Mouse (Mus musculus) embryonic facial prominence, embryonic 12.5 days (tissue): ENCODE measurements around the gene Pknox2. TPM values are rescaled to one million over a fixed set of nuclear protein-coding genes. Genes with fewer than 3 reads are reported as not detected.

Experiments used
- ATAC-seq: fragments of 200-750 bp; cut with Nextera tagmentation; 2 replicates; pipeline ENCODE4 v1.8.0; 2017; ENCODE audit not compliant: insufficient number of reproducible peaks, insufficient read depth, low FRiP score, low TSS enrichment
- H3K27ac ChIP-seq: fragments of 300-500 bp; sonication (generic); 2 replicates; pipeline ENCODE4 v1.5.1; 2016; ENCODE audit warnings: mild to moderate bottlenecking
- H3K27me3 ChIP-seq: fragments of 300-500 bp; sonication (generic); 2 replicates; pipeline ENCODE4 v1.6.1; 2016; ENCODE audit warnings: mild to moderate bottlenecking, moderate library complexity
- H3K36me3 ChIP-seq: fragments of 300-500 bp; sonication (generic); 2 replicates; pipeline ENCODE4 v1.6.1; 2016; ENCODE audit warnings: mild to moderate bottlenecking
- H3K4me1 ChIP-seq: fragments of 300-500 bp; sonication (generic); 2 replicates; pipeline ENCODE4 v1.6.1; 2016
- H3K4me2 ChIP-seq: fragments of 300-500 bp; sonication (generic); replicated peaks from 2 replicates; pipeline ENCODE4 v1.6.1; 2016; ENCODE audit warnings: mild to moderate bottlenecking, moderate library complexity
- H3K4me3 ChIP-seq: fragments of 300-500 bp; sonication (generic); 2 replicates; pipeline ENCODE4 v1.5.1; 2016; ENCODE audit warnings: mild to moderate bottlenecking
- H3K9ac ChIP-seq: fragments of 300-500 bp; sonication (generic); 2 replicates; pipeline ENCODE4 v1.6.1; 2016; ENCODE audit warnings: mild to moderate bottlenecking, moderate library complexity
- H3K9me3 ChIP-seq: fragments of 300-500 bp; sonication (generic); 2 replicates; pipeline ENCODE4 v1.6.1; 2016; ENCODE audit warnings: mild to moderate bottlenecking, moderate library complexity
- WGBS: fragments of 180-500 bp; shearing (Covaris S2); methylation state at CpG from one replicate; pipeline ENCODE4 v1.1.7; 2016; 5-methylcytosine and 5-hydroxymethylcytosine counted together
- polyA plus RNA-seq: library from polyadenylated mRNA; unstranded; fragments of >200 nt; fragmentation: Nextera tagmentation; extraction: Ambion mirVana; gene quantifications from 2 replicates; pipeline ENCODE4 v1.2.1, GENCODE M21; 2016

The Pknox2 gene
- polyA plus RNA-seq, 1 experiment from 2014 or later = 20.8 TPM

GRCm38 (mm10) chr9:37013565-37013964, 133.6 kb downstream of the Pknox2 start:
- no peaks in the 10 kb centered on the region for H3K9me3 ChIP-seq
- no peaks in the 10 kb centered on the region for H3K27me3 ChIP-seq
- H3K27ac ChIP-seq = peak overlapping the region; percentile 30; the same call in 1 of the 2 replicates
- no peak overlapping the region for H3K4me3 ChIP-seq
- 0 out of 2 replicates have a peak overlapping the region, but pooled peaks have one; percentile 8 for H3K4me2 ChIP-seq
- peaks cover 26% of the 10 kb centered on the region for H3K4me1 ChIP-seq
- H3K36me3 ChIP-seq = no peaks in the 10 kb centered on the region
- ATAC-seq = peak; percentile 65
- H3K9ac ChIP-seq = no peak overlapping the region
- WGBS = 16% methylated on average over 8 of the region's 8 CpGs

GRCm38 (mm10) chr9:37008090-37008489, 139.1 kb downstream of the Pknox2 start:
- 56% methylated on average over 5 of the region's 5 CpGs for WGBS
- no peaks in the 10 kb centered on the region for H3K9me3 ChIP-seq
- no peak overlapping the region for H3K4me2 ChIP-seq
- H3K36me3 ChIP-seq = no peaks in the 10 kb centered on the region
- H3K9ac ChIP-seq = no peak overlapping the region
- ATAC-seq = no peak
- H3K27ac ChIP-seq = no peak overlapping the region
- H3K4me3 ChIP-seq = no peak overlapping the region
- H3K4me1 ChIP-seq = peaks cover 22% of the 10 kb centered on the region; the same call in 1 of the 2 replicates
- no peaks in the 10 kb centered on the region for H3K27me3 ChIP-seq

GRCm38 (mm10) chr9:37004676-37005075, 142.5 kb downstream of the Pknox2 start:
- H3K9ac ChIP-seq = no peak overlapping the region
- H3K9me3 ChIP-seq = no peaks in the 10 kb centered on the region
- 31% methylated on average over 6 of the region's 6 CpGs for WGBS
- H3K4me2 ChIP-seq = no peak overlapping the region
- no peak overlapping the region for H3K27ac ChIP-seq
- 0 out of 2 replicates have a peak, but pooled peaks cover 17% of the 10 kb centered on the region for H3K4me1 ChIP-seq
- ATAC-seq = no peak
- no peaks in the 10 kb centered on the region for H3K27me3 ChIP-seq
- H3K36me3 ChIP-seq = no peaks in the 10 kb centered on the region
- H3K4me3 ChIP-seq = no peak overlapping the region

GRCm38 (mm10) chr9:37001935-37002535, 145.2 kb downstream of the Pknox2 start:
- H3K4me3 ChIP-seq = no peak overlapping the region
- no peak for ATAC-seq
- no peak overlapping the region for H3K9ac ChIP-seq
- H3K4me2 ChIP-seq = no peak overlapping the region
- 0 out of 2 replicates have a peak, but pooled peaks cover 8% of the 10 kb centered on the region for H3K4me1 ChIP-seq
- H3K27me3 ChIP-seq = no peaks in the 10 kb centered on the region
- H3K36me3 ChIP-seq = no peaks in the 10 kb centered on the region
- H3K9me3 ChIP-seq = no peaks in the 10 kb centered on the region
- 41% methylated on average over 7 of the region's 7 CpGs for WGBS
- H3K27ac ChIP-seq = no peak overlapping the region

- no peaks in the 10 kb centered on the region for H3K36me3 ChIP-seq
- WGBS = 98% methylated on average over 3 of the region's 3 CpGs
- ATAC-seq = no peak
These were observed 147.8 kb downstream of the Pknox2 start for GRCm38 (mm10) chr9:36999393-36999792.

GRCm38 (mm10) chr9:36990626-36991368, 156.4 kb downstream of the Pknox2 start:
- H3K27ac ChIP-seq = no peak overlapping the region
- H3K36me3 ChIP-seq = no peaks in the 10 kb centered on the region
- no peak for ATAC-seq
- H3K4me3 ChIP-seq = no peak overlapping the region
- H3K27me3 ChIP-seq = no peaks in the 10 kb centered on the region
- peaks cover 6% of the 10 kb centered on the region; the same call in 1 of the 2 replicates for H3K4me1 ChIP-seq
- no peak overlapping the region for H3K9ac ChIP-seq
- WGBS = 68% methylated on average over 13 of the region's 13 CpGs
- no peak overlapping the region for H3K4me2 ChIP-seq
- H3K9me3 ChIP-seq = no peaks in the 10 kb centered on the region

More at GRCm38 (mm10) chr9:36999393-36999792, 147.8 kb downstream of the Pknox2 start:
- Histone ChIP-seq H3K27me3 (no peaks in the 10 kb centered on the region), H3K4me1 (0 out of 2 replicates have a peak, but pooled peaks cover 4% of the 10 kb centered on the region), H3K9ac (no peak overlapping the region), H3K4me3 (no peak overlapping the region), H3K4me2 (no peak overlapping the region), H3K27ac (no peak overlapping the region), H3K9me3 (no peaks in the 10 kb centered on the region)

- Histone ChIP-seq H3K9me3 (no peaks in the 10 kb centered on the region), H3K27me3 (no peaks in the 10 kb centered on the region), H3K36me3 (no peaks in the 10 kb centered on the region)
These were observed 157.2 kb downstream of the Pknox2 start for GRCm38 (mm10) chr9:36989991-36990390.

GRCm38 (mm10) chr9:36985233-36985632, 162.0 kb downstream of the Pknox2 start:
- Histone ChIP-seq H3K9me3 (no peaks in the 10 kb centered on the region), H3K36me3 (no peaks in the 10 kb centered on the region), H3K27ac (no peak overlapping the region), H3K9ac (no peak overlapping the region), H3K27me3 (no peaks in the 10 kb centered on the region), H3K4me1 (no peaks in the 10 kb centered on the region), H3K4me2 (no peak overlapping the region), H3K4me3 (no peak overlapping the region)
- WGBS = 77% methylated on average over 9 of the region's 9 CpGs
- no peak for ATAC-seq

More at GRCm38 (mm10) chr9:36989991-36990390, 157.2 kb downstream of the Pknox2 start:
- Histone ChIP-seq H3K4me2 (no peak overlapping the region), H3K27ac (no peak overlapping the region), H3K9ac (no peak overlapping the region), H3K4me1 (peaks cover 6% of the 10 kb centered on the region; the same call in 1 of the 2 replicates), H3K4me3 (no peak overlapping the region)
- ATAC-seq = no peak
- 95% methylated on average over 3 of the region's 3 CpGs for WGBS

GRCm38 (mm10) chr9:36976596-36977362, 170.4 kb downstream of the Pknox2 start:
- peaks cover 27% of the 10 kb centered on the region for H3K4me1 ChIP-seq

GRCm38 (mm10) chr9:36973486-36974227, 173.6 kb downstream of the Pknox2 start:
- Histone ChIP-seq H3K36me3 (no peaks in the 10 kb centered on the region), H3K4me2 (no peak overlapping the region), H3K4me1 (peaks cover 40% of the 10 kb centered on the region), H3K4me3 (no peak overlapping the region), H3K9ac (no peak overlapping the region), H3K27ac (no peak overlapping the region), H3K9me3 (no peaks in the 10 kb centered on the region), H3K27me3 (no peaks in the 10 kb centered on the region)
- WGBS = 55% methylated on average over 11 of the region's 11 CpGs
- no peak for ATAC-seq

More at GRCm38 (mm10) chr9:36976596-36977362, 170.4 kb downstream of the Pknox2 start:
- 41% methylated on average over 11 of the region's 11 CpGs for WGBS
- Histone ChIP-seq H3K4me3 (no peak overlapping the region), H3K27me3 (no peaks in the 10 kb centered on the region), H3K9me3 (no peaks in the 10 kb centered on the region), H3K36me3 (no peaks in the 10 kb centered on the region), H3K4me2 (no peak overlapping the region), H3K9ac (no peak overlapping the region), H3K27ac (no peak overlapping the region)
- no peak for ATAC-seq

- no peaks in the 10 kb centered on the region for H3K9me3 ChIP-seq
- ATAC-seq = no peak
- no peak overlapping the region for H3K27ac ChIP-seq
- H3K4me1 ChIP-seq = peaks cover 40% of the 10 kb centered on the region
- H3K9ac ChIP-seq = no peak overlapping the region
- no peaks in the 10 kb centered on the region for H3K36me3 ChIP-seq
- WGBS = 8% methylated on average over 3 of the region's 3 CpGs
- H3K4me3 ChIP-seq = no peak overlapping the region
- no peaks in the 10 kb centered on the region for H3K27me3 ChIP-seq
- H3K4me2 ChIP-seq = no peak overlapping the region
These were observed 175.1 kb downstream of the Pknox2 start for GRCm38 (mm10) chr9:36972089-36972488.
